Mouse (Mus musculus) heart, embryonic 12.5 days (tissue): ENCODE measurements around the gene Gm8453. TPM values are rescaled to one million over a fixed set of nuclear protein-coding genes. Genes with fewer than 3 reads are reported as not detected.
"Not testable (repeated sequence)": the region's sequence is repeated elsewhere in the genome, so short reads cannot be mapped to it uniquely, and the experiment has no call there.

Experiments used
- ATAC-seq: fragments of 200-750 bp; cut with Nextera tagmentation; 2 replicates; pipeline ENCODE4 v1.8.0; 2017; ENCODE audit warnings: moderate TSS enrichment, moderate library complexity; ENCODE audit not compliant: insufficient number of reproducible peaks, low FRiP score
- H3K27ac ChIP-seq: fragments of 300-500 bp; sonication (generic); 2 replicates; pipeline ENCODE4 v1.5.1; 2016; ENCODE audit warnings: mild to moderate bottlenecking, moderate library complexity; ENCODE audit not compliant: poor library complexity, severe bottlenecking
- H3K27me3 ChIP-seq: fragments of 300-500 bp; sonication (generic); replicated peaks from 2 replicates; pipeline ENCODE4 v1.6.1; 2016; ENCODE audit warnings: mild to moderate bottlenecking, moderate library complexity
- H3K36me3 ChIP-seq: fragments of 300-500 bp; sonication (generic); 2 replicates; pipeline ENCODE4 v1.6.1; 2016; ENCODE audit warnings: mild to moderate bottlenecking, moderate library complexity
- H3K4me1 ChIP-seq: fragments of 300-500 bp; sonication (generic); replicated peaks from 2 replicates; pipeline ENCODE4 v1.6.1; 2016; ENCODE audit warnings: mild to moderate bottlenecking
- H3K4me2 ChIP-seq: fragments of 300-500 bp; sonication (generic); 2 replicates; pipeline ENCODE4 v1.6.1; 2016; ENCODE audit warnings: mild to moderate bottlenecking, moderate library complexity
- H3K4me3 ChIP-seq: fragments of 300-500 bp; sonication (generic); 2 replicates; pipeline ENCODE4 v1.5.1; 2016; ENCODE audit warnings: mild to moderate bottlenecking
- H3K9ac ChIP-seq: fragments of 300-500 bp; sonication (generic); 2 replicates; pipeline ENCODE4 v1.6.1; 2016; ENCODE audit warnings: mild to moderate bottlenecking, moderate library complexity
- H3K9me3 ChIP-seq: fragments of 300-500 bp; sonication (generic); replicated peaks from 2 replicates; pipeline ENCODE4 v1.6.1; 2016; ENCODE audit warnings: mild to moderate bottlenecking, moderate library complexity
- WGBS: fragments of 180-500 bp; shearing (Covaris S2); methylation state at CpG from one replicate; pipeline ENCODE4 v1.1.7; 2016; 5-methylcytosine and 5-hydroxymethylcytosine counted together
- polyA plus RNA-seq: library from polyadenylated mRNA; unstranded; fragments of >200 nt; fragmentation: Nextera tagmentation; extraction: Ambion mirVana; gene quantifications from 2 replicates; pipeline ENCODE4 v1.2.1, GENCODE M21; 2016

The Gm8453 gene
- not detected in 2 replicates for polyA plus RNA-seq

DNA sequence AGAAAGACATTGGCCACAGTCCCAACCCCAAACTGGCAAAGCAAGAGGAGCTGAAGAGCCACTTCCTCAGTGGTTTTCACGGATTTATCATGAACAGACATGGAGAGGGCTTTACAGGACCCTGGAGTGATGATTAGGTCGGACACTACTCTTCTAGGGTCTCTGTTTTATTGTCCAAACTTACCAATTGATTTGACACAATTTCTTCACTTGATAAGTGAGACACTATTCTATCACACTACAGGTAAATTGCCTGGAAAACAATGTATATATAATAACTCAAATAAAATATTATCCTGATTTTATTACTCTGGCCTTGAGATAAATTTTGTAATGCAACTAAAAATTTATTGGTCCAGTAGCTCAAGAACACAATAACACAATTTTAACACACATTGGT, at the start of gene Gm8453:
Gm8453 (minus strand) TSS at position 101 of the 400 bp plus-strand sequence.
- H3K27ac ChIP-seq, ATAC-seq: not testable (repeated sequence)
- 18% methylated on average over 2 of the region's 2 CpGs for WGBS

GRCm38 (mm10) chr7:22201164-22201563, 28.1 kb downstream of the Gm8453 start, which contains the start of gene Gm8653:
Gm8653 (minus strand) TSS chr7:22201264.
- not testable (repeated sequence) for H3K4me3 ChIP-seq, H3K27me3 ChIP-seq, H3K27ac ChIP-seq, H3K4me2 ChIP-seq, H3K36me3 ChIP-seq, H3K9ac ChIP-seq, H3K4me1 ChIP-seq, H3K9me3 ChIP-seq, ATAC-seq
- WGBS = no CpG with 5 or more reads among the region's 2 CpGs

More for the DNA sequence above, at the start of gene Gm8453:
- H3K9me3 ChIP-seq, H3K4me2 ChIP-seq, H3K9ac ChIP-seq, H3K4me3 ChIP-seq, H3K4me1 ChIP-seq, H3K27me3 ChIP-seq, H3K36me3 ChIP-seq: not testable (repeated sequence)

- not testable (repeated sequence) for H3K36me3 ChIP-seq, H3K27ac ChIP-seq, H3K9me3 ChIP-seq, H3K4me2 ChIP-seq, H3K4me3 ChIP-seq, H3K9ac ChIP-seq, ATAC-seq, H3K27me3 ChIP-seq, H3K4me1 ChIP-seq
- no CpG with 5 or more reads among the region's 3 CpGs for WGBS
These were observed 40.2 kb downstream of the Gm8453 start, which contains the start of gene Vmn1r143 for GRCm38 (mm10) chr7:22189077-22189476. Vmn1r143 (plus strand) TSS chr7:22189377.

Other genes with a start within 250 kb of the Gm8453 start
- gene Vmn1r137, start 234.9 kb downstream of the Gm8453 start, polyA plus RNA-seq = not detected in 2 replicates
- not detected in 2 replicates for gene Vmn1r138, start 200.6 kb downstream of the Gm8453 start, polyA plus RNA-seq
- gene Gm6176, start 173.2 kb downstream of the Gm8453 start, polyA plus RNA-seq = not detected in 2 replicates
- gene Vmn1r139, start 160.4 kb downstream of the Gm8453 start, polyA plus RNA-seq = not detected in 2 replicates
- not detected in 2 replicates for gene Gm16451, start 111.2 kb downstream of the Gm8453 start, polyA plus RNA-seq
- not detected in 2 replicates for gene Gm10666, start 94.7 kb downstream of the Gm8453 start, polyA plus RNA-seq
- gene Vmn1r142, start 65.4 kb downstream of the Gm8453 start, polyA plus RNA-seq = not detected in 2 replicates
- not detected in 2 replicates for gene Vmn1r143, start 40.1 kb downstream of the Gm8453 start, polyA plus RNA-seq
- not detected in 2 replicates for gene Gm8653, start 28.2 kb downstream of the Gm8453 start, polyA plus RNA-seq
- gene Gm4187, start 100.2 kb upstream of the Gm8453 start, polyA plus RNA-seq = not detected in 2 replicates
- not detected in 2 replicates for gene Gm8660, start 141.6 kb upstream of the Gm8453 start, polyA plus RNA-seq
- gene Vmn1r148, start 184.1 kb upstream of the Gm8453 start, polyA plus RNA-seq = not detected in 2 replicates
- gene Vmn1r149, start 208.7 kb upstream of the Gm8453 start, polyA plus RNA-seq = not detected in 2 replicates
- gene Gm10665, start 234.6 kb upstream of the Gm8453 start, polyA plus RNA-seq = not detected in 2 replicates